Mouse (Mus musculus): ENCODE measurements around the gene Hint1.

DNA sequence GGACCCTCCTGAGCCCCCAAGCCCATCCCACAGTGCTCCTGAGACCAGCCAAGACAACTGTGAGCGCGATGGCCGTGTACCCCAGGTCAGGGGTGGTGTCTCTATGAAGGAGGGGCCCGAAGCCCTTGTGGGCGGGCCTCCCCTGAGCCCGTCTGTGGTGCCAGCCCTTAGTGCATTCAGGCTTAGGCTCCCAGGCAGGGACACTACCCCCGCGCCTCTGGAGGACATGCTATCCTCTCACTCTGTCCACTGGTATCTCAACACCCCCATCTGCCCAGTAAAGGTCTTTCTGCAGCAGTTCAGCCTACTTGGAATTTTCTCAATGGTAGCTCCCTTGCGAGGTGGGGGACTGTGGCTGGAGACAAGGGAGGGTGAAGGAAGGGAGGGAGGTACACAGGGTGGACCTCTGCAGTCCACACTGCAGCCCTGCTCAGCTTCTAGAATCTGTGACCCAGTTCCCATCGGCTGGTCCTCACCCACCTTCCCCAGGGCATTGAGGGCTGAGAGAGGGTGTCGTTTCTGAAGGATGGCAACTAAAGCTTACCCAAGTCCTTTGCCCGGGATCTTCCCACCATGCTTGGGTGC lies 44.0 kb downstream of the Hint1 start:
- TF ChIP-seq CTCF (IDR thresholded peaks at IDR 0.05; ENCODE audit: insufficient read depth, low read depth, low read length), result no peak
- no peak for TF ChIP-seq POLR2A (IDR thresholded peaks at IDR 0.05; ENCODE audit: insufficient read depth, low read depth, low read length)
